Mouse (Mus musculus) ES-Bruce4 (cell line): Measurements from ENCODE around the gene Ttll6.

Experiments used
- CTCF ChIP-seq: IDR thresholded peaks from one replicate; pipeline ENCODE4 v1.8.1; 2011; ENCODE audit warnings: low read depth, low read length
- POLR2A ChIP-seq: IDR thresholded peaks from one replicate; pipeline ENCODE4 v1.8.1; 2011; ENCODE audit warnings: low read length; ENCODE audit not compliant: insufficient read depth

- TF ChIP-seq POLR2A: no peak
- no peak for TF ChIP-seq CTCF
These were observed 40.8 kb upstream of the Ttll6 start for GRCm38 (mm10) chr11:96092674-96093291.
